Mouse (Mus musculus): ENCODE results near the gene Rufy1.
"Not testable (repeated sequence)": the region's sequence is repeated elsewhere in the genome, so short reads cannot be mapped to it uniquely, and the experiment has no call there.

Rufy1 gene

DNA sequence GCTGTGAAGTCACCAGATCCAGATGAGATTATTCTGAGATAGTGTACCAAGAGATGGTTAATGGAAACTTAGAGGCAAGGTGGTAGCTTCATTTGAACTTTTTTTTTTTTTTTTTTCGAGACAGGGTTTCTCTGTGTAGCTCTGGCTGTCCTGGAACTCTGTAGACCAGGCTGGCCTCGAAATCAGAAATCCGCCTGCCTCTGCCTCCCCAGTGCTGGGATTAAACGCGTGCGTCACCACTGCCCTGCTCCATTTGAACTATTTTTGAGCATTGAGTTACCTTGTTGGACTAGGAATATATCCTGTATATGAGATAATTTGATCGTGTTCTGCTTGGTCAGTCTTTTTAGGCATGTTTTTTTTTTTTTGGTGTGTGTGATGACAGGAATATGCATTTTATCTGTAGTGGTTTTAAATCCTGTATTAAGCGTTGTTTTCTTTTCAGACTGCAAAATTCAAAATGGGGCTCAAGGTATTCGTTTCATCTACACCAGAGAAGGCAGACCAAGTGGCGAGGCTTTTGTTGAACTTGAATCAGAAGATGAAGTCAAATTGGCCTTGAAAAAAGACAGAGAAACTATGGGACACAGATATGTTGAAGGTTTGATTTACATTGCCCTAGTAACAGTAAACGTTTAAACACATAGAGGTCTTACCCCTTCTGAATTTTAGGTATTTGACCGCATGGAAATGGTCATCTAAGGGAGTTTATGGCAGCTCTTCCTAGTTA, 51.7 kb downstream of the Rufy1 start:
- DNase-seq (ENCODE audit: low read depth, low spot score): no peak

DNA sequence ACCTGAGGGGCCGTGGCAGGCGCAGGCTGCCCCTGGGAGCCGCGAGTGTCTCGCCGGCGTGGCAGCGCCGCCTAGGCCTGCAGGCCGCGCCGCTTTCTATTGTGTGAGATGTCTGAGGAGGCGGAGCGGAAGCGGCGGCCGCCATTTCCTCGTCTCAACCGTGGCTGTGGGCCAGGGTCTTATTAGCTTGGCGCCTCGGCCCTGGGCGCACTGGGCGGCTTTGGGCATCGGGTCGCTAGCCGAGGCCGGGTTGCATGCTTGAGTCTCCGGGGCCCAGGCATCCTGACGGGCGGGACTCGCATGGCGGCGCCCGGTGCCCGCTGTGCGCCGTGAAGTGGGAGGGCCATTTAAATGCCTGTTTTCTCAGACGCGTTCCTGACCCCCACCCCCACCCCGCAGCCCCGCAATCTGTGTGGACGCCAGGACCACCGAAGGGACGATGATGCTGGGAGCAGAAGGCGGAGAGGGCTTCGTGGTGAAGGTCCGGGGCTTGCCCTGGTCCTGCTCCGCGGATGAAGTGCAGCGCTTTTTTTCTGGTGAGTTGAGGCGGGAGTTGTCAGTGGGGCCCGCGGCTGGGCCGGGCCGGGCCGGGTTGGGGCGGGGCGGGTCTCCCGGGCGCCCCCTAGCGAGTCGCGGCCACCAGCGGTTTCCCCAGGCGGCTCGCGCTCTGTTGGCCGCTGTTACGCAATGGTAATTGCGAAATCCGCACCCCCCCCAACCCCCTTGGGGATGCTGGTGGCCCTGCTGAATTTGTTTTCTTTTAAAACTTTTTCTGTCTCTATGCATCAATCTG, 52.8 kb downstream of the Rufy1 start:
- DNase-seq (ENCODE audit: low read depth, low spot score): peak; percentile 91

DNA sequence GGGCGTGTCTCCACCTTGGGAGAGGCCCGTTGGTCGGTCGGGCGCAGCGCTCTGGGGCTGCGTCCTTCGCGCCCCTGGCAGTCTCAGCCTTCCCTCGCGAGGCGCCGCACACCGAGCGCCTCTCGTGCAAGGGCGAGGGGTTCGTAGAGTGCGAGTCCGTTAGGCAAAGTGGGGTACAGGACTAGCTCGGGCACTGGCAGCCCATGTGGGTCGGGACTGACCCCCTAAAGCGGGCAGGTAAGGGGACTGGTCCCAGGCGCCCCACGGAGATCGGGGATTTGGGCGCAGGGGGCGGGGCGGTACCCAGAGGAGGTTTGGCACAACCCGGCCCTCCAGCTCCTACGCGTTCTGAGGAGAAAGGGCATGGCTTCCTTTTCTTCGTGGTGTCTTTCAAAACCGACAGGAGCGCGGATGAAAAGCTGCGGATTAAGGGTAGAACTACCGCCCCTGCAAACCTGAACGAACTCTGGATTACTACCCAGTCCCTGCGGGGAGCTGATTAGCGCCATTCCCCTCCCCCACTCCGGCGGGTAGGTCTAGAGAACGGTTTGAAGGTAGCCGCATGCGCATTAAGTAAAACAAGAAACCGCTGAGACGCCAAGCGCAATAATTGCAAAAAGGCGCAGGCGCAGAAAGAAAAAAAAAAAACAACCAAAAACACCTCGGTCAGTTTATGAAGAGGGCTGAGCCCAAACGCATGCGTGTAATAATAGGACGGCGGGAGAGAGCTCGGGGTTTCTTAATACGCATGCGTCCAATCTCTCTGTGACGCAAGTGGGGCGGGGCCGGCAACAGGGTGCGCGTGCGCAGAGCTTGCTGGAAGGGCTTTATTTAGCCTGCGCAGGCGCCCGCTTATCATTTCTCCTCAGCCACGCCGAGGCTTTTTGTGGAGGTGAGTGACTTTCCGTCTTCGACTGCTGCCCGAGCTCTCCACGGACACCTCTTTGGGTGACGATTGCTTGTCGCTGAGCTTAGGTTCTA, 53.7 kb downstream of the Rufy1 start, which contains the start of gene Hnrnph1:
Gene Hnrnph1 (plus strand): TSS at position 80 of the 981 bp plus-strand sequence.
- DNase-seq (ENCODE audit: low read depth, low spot score): peak; percentile 99

DNA sequence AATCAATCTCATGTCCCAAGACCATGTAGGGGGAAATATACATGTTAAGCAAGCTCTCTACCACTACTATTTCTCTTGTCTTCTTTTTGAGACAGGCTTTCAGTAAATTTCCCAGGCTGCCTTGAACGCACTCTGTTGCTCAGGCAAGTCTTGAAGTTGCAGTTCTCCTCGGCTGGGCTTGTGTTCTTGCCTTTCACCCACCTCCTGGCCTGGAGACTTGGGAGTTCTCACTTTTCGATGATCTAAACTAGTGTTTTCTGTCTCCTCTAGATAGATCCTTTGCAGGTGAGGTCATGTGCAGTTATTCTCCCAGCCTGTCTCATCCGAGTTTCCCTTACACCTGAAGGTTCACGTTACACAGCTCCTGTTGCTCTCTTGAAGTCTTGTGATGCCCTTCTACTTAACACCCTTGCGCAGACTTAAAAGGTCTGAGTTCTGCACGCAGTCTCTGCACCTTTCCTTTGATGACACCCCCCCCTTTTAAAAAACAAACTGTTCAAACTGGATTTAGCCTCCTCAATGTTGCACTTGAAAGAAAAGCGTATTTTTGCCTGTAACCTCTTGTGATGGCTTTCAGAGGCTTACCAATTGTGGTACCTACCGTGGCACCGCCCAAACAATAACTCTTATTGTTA, 54.7 kb downstream of the Rufy1 start:
- peak; percentile 61 for DNase-seq (ENCODE audit: low read depth, low spot score)

DNA sequence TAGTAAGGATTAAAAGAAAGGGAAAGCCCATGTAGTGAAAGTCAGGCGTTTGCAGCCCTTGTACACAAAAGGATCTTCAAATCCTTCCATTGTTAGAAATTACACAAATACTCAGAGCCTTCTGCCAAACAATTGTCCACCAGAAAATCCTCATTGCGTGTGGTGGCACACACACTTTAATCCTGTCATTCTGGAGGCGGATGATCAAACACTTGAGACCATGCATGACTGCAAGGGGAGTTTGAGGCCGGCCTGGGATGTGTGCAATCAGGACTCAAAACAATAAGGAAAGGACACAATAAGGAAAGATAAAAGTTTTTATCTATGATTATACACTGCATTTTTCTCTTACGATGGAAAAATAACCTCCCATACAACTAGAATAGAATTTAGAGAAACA, 55.5 kb downstream of the Rufy1 start:
- DNase-seq (ENCODE audit: low read depth, low spot score): no peak

DNA sequence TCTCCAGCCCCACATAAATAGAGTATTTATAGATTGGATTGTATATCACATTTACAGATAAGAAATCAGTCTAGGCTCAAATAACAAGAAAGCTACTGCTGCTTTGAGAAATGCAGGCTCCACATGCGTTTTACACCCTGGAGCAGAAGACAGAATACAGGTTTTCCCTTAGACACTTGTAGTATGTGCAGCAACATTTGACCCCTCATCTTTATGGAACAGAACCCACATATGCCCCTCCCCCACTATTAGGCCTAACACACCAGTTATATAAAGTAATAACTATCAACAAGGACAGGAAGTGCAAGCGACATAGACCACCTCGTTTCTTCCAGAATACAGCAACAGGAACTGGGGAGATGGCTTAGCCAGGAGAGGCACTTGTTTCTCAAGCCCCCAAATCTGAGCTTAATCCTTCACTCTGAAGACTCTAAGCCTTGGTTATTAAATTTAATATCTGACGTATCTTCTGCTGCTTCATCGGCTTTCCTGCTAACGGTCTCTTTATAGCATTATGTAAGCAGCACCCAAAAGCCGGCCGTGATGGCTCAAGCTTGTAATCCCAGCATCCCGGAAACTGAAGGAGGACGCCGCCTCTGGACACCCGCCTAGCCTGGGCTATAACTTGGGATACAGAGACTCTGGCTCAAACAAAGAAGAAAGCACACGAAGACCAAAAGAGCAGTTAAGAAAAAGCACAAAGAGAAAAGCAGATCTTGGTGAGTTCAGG, 56.5 kb downstream of the Rufy1 start:
- no peak for DNase-seq (ENCODE audit: low read depth, low spot score)

DNA sequence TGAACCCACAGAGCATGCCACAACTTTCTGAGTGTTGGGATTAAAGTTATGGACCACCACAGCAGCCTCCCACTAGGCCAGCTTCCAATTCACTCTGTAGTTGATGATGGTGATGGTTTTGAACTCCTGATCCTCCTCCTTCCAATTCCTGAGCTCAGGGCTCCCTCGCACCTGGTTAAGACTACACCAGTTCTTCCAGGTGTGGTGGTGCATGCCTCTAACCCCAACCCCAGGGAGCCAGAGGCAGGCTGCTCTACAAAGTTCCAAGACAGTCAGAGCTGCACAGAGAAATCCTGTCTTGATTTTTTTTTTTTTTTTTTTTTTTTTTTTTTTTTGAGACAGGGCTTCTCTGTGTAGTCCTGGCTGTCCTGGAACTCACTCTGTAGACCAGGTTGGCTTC, 57.3 kb downstream of the Rufy1 start:
- DNase-seq (ENCODE audit: low read depth, low spot score): no peak

DNA sequence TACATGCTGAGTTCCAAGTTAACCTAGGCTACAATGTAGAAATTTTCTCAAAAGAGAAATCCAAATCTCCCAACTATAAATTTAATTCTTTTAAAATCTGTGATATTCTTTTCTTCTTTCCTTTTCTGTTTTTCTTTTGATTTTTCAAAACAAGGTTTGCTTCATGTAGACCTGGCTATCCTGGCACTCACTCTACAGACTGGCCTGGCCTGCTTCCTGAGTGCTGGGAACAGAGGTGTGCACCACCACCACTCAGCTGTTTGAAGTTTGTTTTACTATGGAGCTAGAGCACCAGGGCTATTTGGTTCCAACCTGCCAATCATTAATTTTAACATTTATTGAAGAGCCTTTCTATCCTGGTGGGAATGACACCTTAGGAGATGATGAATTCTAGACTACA, 57.8 kb downstream of the Rufy1 start:
- DNase-seq (ENCODE audit: low read depth, low spot score): no peak

DNA sequence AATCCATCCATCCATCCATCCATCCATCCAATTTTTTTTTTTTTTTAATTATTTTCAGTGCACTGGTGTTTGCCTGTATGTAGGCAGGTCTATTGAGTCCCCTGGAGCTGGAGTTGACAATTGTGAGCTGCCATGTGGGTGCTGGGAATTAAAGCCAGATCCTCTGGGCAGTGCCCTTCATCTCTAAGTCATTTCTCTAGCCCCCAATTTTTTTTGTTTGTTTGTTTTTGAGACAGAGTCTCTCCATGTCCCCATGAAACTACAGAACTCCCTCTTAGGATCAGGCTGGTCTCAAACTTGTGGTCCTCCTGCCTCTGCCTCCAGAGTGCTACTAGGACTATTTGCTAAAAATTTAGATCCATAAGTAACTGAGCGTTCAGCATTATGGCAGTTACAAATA, 59.0 kb downstream of the Rufy1 start:
- DNase-seq (ENCODE audit: low read depth, low spot score): no peak

DNA sequence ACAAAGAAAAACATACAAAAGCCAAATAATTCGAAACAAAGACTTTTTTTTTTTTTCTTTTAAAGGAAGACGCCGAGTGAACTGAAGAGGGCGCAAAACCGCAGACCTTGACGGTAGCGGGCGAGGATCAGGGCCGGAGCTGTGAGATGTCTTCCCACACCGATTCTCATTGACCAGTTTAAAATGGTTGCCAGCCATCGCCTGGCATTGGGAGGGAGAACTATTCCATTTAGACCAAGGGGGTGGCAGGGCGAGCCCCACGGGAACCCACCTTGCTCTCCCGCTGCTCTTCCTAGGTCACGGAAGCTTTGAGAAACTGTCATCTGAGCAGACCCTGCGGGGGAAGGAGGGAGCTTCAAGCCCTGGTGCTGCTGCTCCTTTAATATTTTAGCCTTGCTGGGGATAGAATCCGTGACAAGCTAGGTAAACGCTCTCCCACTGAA, 59.5 kb downstream of the Rufy1 start:
- DNase-seq (ENCODE audit: low read depth, low spot score): peak; percentile 74

DNA sequence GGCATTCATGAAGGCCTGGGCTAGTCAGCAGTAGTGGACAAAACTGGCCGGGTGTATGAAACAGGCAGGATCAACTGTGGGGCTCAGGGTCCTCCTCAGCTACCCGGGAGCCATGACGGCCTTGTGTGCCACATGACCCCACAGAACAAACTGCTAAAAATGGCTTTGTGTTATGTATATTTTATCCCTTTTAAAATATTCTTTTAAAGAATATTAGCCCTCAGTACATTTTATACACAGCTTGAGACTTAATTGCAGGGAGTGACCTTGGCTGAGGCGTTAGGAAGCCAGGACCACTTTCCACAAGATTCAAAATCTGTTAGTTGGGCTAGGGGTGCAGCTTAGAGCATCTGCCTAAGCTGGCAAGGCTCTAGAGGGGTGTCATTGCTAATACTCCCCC, 60.0 kb downstream of the Rufy1 start:
- DNase-seq (ENCODE audit: low read depth, low spot score): no peak

DNA sequence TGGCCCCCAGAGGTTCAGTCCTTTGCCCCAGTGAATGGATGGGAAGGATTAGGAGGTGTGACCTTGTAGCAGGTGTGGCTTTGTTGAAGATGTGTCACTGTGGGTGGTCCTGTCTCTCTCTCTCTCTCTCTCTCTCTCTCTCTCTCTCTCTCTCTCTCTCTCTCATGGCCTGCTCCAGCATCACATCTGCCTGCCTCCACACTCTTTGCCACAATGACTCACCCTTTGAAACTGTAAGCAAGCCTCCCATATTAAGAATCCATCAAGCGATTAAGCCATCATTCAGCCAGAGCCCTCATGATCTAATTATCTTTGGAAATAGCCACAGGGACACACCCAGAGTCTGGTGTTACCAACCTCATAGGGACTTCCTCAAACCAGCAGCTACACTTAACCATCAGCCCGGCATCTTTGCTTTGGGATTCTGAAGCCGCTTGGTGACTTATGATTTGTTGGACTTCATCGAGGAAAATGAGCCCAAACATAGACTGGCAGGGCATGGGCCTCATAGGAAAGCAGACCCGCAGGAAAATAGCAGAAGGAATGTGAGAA, 61.5 kb downstream of the Rufy1 start:
- DNase-seq (ENCODE audit: low read depth, low spot score): no peak

DNA sequence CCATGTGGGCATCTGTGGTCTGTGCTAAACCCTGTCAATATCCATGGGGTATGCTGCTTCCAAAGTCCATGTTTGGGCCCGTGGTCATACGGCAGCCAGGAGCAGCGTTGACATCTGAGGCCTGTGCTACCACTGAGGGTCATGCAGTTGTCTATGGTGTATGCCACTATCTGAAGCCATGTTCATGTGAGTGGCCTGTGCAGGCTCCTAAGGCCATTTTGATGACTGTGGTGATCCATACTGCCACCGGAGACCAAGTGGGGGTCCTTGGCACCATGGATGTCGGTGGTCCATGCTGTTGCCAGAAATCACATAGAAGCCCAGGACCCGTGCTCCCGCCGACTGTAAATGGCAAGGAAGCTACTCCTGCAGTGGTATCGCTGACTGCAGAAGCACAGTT, 63.4 kb downstream of the Rufy1 start:
- DNase-seq (ENCODE audit: low read depth, low spot score): no peak

DNA sequence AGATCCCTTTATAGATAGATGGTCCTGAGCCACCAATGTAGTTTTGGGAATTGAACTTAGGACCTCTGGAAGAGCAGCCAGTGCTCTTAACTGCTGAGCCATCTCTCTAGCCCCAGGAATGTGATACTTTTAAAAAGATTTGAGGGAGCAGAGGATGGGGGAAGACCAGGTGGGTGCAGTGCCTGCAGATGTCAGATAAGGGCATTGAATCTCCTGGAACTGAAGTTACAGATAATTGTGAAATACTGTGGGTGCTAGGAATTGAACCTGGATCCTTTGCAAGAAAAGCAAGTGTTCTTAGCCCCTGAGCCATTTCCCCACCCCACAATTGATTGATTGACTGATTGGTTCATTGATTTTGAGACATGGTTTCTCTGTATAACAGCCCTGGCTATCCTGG, 65.6 kb downstream of the Rufy1 start:
- DNase-seq (ENCODE audit: low read depth, low spot score): no peak

DNA sequence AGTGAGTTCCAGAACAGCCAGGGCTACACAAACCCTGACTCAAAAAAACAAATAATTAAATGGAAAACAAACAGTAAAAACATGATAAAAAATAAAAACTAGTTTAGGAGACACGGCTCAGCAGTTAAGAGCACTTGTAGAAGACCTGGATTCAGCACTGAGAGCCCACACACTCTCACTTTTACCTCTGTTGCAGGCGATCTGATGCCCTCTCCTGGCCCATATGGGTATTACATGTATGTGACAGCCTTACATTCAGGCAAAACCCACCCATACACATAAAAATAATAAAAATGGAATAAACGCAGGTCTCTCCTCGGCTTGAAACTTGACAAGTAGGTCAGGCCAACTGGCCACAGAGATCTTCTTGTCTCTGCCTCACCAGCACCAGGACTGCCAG, 66.4 kb downstream of the Rufy1 start:
- DNase-seq (ENCODE audit: low read depth, low spot score): peak; percentile 78

DNA sequence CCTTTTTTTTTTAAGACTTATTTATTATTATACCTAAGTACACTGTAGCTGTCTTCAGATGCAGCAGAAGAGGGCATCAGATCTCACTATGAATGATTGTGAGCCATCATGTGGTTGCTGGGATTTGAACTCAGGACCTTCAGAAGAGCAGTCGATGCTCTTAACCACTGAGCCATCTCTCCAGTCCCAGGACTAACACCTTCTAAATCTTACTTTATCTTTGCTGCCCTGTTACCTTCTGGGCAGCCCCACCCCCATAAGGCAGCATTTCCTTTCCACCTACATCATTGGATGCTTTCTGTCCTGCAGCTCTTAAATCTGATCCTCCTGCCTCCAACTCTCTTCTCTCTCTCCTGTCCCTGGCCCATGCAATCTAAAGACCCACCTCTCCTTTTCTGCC, 69.6 kb downstream of the Rufy1 start:
- DNase-seq (ENCODE audit: low read depth, low spot score): not testable (repeated sequence)

DNA sequence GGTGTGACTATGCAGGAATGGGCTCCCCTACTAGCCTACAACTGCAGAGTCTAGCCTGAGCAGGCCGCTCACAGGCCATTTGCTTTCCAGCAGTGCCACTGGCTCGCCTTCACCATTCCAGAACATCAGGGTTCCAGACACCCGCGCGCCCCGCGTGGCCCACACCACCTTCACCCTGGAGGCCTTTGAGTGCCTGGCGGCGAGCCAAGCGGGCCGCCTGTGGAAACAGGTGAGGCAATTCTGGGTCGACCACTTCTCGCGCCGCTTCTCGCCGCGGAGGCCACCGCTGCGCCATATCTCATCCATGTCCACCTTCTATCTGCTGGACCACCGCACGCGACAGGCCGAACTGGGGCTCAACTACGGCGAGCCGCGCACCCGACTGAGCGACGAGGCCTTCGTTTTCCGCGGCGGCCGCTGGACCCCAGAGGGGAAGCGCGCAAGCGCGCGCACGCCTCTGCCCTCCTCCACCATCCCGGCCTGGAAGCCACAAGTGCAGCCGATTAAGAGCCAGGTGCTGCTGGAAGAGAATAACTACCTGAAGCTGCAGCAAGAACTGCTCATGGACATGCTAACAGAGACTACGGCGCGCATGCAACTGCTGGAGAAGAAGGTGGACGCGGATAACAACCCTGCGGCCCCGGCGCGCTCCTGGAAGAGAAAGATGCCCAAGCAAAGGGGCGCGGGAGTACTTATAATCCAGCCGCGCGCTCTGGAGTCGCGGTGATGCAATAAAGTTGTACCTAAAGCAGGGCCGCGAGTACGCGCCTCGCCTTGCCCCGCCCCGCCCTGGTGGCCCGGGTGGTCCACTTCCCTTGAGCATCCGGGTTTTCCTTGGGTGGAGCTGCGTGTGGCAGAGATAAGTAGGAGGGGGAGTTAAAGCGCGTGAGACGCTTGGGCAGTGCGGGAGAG, 71.7 kb downstream of the Rufy1 start:
- no peak for DNase-seq (ENCODE audit: low read depth, low spot score)

DNA sequence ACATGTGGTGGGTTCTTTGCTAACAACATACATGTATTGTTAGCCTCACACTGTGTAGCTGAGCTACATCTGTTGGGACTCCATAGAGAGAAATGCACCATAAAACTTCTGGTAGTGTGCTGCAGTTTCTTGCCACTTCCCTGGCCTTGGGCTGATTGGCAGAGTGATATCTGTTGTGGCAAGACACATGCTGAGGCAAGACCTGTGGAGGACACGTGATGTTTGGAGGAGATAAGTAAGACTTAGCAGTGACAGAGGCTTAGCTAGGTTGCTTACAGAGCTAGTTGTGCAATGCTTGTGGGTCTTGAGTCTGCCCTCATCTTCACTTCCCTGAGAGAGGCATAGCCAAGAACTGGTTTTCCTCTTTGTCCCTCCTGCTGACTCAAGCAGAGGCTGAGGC, 75.5 kb downstream of the Rufy1 start:
- DNase-seq (ENCODE audit: low read depth, low spot score): no peak

DNA sequence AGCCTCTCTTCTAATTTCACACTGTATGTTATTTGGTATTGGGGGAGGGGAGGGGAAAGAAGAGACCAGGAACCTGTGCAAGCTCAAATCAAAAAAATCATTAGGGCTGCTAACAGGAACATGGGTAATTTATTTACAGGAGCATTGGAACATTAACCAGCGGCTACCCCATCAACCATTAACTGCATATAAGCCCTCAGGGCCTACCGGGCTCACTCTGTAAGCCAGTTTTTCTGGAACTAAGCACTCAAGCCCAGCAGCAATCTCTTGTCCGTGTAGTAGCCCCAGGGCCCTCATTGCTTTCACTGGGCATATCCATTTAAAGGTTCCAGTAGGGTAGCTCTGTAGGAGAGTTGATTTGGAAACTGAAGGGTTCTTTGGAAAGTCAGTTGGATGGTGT, 76.1 kb downstream of the Rufy1 start:
- no peak for DNase-seq (ENCODE audit: low read depth, low spot score)
